Mouse (Mus musculus) thymus, postnatal 25 days (tissue): ENCODE results near the gene Hoxd9.

Experiments
- DNase-seq: peaks from one replicate; pipeline ENCODE4 v3.0.0; 2022

The Hoxd9 gene

GRCm38 (mm10) chr2:74686301-74686987 lies 11.1 kb upstream of the Hoxd9 start:
- no peak for DNase-seq

DNA sequence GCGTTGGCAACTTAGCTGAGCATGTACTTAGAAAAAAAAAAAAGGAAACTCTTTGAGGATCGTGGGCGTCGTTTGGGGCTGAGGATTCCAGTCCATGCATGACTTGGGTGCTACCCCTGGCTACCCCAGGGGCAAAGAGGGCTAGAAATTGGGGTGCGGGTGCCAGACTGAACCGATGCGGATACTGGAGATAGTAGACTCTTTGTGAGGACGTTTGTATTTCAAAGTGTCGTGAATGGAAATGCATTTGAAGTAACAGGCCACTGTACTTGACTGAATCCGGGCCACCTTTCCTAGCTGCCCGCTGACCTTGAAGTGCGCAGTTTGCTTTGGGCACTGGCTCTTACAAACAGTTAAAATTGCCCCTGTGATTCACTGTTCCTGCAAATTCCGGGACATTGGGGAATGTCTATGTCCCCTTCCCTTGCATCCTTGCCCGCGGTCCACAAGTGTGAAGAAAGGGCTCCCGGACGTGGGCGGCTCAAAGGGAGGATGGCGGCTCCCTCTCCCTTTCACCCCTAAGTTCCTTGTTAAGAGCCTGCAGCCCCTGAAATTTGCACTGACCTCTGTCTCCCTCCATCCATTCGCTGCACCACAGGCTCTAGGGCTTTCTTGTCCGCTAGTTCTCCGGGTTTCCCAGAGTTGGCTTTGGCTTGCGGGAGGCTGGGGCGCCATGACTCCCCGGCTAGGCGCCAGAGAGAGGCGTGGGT lies 10.4 kb upstream of the Hoxd9 start:
- no peak for DNase-seq

DNA sequence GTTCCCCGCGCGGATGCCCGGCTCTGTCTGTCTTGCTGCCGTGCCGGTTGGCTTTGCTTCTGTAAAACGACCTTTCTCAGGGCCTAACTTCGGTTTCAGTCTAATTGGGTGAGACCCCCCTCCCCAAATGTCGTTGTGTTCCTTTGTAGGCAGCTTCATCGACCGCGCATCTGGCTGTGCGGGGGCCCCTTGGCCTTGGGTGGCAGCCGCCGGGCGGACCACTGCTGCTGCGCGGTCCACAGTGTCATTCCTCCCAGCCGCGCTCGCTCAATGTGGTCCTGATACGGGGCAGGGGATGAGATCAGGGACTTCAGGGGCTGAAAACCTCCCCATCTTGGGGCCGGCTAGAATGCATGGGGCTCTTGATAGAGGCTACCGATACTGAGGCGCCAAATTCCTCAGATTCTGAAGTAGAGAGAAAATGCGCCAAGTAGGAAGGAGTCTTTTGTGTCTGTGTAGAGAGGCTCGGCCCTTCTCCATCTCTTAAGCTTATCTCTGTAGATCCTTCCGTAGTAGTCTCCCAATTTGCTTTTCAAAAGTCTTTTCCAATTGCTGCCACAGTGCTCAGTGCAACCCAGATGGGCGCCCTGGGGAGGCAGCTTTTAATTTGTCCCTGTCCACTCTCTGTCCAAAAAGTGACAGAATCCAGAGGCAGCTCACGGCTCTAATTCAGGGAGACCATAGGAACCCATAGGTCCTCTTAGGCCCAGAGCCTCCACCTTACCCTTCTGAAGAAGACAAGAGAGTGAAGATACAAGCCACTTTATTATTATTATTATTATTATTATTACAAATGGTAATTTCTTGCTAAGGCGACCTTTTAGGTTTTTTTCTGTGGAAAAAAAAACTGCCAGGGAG lies 9.6 kb upstream of the Hoxd9 start:
- DNase-seq, result no peak

- no peak for DNase-seq
These were observed 8.5 kb upstream of the Hoxd9 start for GRCm38 (mm10) chr2:74688795-74689573.

GRCm38 (mm10) chr2:74689574-74690337 lies 7.8 kb upstream of the Hoxd9 start:
- no peak for DNase-seq

- DNase-seq, result no peak
These were observed 7.2 kb upstream of the Hoxd9 start for GRCm38 (mm10) chr2:74690338-74690716.

- DNase-seq, result no peak
These were observed 6.2 kb upstream of the Hoxd9 start, which contains the start of gene Hoxd10 for GRCm38 (mm10) chr2:74691022-74691951. Gene Hoxd10 (plus strand): TSS chr2:74691924.

DNA sequence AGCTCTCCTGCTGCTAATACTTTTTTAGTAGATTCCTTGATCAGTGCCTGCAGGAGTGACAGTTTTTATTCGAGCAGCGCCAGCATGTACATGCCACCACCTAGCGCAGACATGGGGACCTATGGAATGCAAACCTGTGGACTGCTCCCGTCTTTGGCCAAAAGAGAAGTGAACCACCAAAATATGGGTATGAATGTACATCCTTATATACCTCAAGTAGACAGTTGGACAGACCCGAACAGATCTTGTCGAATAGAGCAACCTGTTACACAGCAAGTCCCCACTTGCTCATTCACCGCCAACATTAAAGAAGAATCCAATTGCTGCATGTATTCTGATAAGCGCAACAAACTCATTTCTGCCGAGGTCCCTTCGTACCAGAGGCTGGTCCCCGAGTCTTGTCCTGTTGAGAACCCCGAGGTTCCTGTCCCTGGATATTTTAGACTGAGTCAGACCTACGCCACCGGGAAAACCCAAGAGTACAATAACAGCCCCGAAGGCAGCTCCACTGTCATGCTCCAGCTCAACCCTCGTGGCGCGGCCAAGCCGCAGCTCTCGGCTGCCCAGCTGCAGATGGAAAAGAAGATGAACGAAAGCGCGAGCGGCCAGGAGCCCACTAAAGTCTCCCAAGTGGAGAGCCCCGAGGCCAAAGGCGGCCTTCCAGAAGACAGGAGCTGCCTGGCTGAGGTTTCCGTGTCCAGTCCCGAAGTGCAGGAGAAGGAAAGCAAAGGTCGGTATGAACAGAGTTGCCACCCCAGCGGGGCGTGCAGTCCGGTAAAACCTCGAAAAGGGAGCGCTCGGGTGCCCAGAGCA lies 5.3 kb upstream of the Hoxd9 start:
- no peak for DNase-seq

- no peak for DNase-seq
These were observed 4.6 kb upstream of the Hoxd9 start for GRCm38 (mm10) chr2:74692808-74693431.

- no peak for DNase-seq
These were observed 4.1 kb upstream of the Hoxd9 start for GRCm38 (mm10) chr2:74693432-74693827.

- DNase-seq, result no peak
These were observed 3.5 kb upstream of the Hoxd9 start for GRCm38 (mm10) chr2:74694066-74694465.

GRCm38 (mm10) chr2:74695383-74695782 lies 2.1 kb upstream of the Hoxd9 start:
- no peak for DNase-seq

- no peak for DNase-seq
These were observed 1.6 kb upstream of the Hoxd9 start for GRCm38 (mm10) chr2:74695813-74696430.

GRCm38 (mm10) chr2:74696442-74697335 lies 838 bp upstream of the Hoxd9 start:
- DNase-seq, result no peak

DNA sequence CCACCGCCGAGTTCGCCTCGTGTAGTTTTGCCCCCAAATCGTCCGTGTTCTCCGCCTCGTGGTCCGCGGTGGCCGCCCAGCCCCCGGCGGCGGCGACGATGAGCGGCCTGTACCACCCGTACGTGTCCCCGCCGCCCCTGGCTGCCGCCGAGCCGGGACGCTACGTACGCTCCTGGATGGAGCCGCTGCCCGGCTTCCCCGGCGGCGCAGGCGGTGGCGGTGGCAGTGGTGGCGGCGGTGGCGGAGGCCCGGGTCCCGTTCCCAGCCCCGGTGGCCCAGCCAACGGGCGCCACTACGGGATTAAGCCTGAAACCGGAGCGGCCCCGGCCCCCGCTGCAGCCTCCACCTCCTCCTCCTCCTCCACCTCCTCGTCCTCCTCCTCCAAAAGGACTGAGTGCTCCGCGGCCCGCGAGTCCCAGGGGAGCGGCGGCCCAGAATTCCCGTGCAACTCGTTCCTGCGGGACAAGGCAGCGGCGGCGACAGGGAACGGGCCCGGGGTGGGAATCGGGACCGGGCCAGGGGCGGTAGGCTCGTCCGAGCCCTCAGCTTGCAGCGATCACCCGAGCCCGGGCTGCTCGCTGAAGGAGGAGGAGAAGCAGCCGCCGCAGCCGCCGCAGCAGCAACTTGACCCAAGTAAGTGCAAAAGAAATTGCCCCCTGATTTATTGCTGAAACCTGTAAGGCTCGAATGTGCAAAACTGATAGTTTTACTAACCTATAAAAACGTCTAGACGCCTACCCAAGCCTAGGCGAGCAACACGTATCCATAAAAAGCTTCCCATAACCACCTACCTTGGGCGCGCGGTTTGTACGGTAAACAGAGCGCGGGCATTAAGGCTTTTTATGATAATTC lies 900 bp downstream of the Hoxd9 start:
- DNase-seq, result no peak

- no peak for DNase-seq
These were observed 1.5 kb downstream of the Hoxd9 start for GRCm38 (mm10) chr2:74699053-74699430.
